Mouse (Mus musculus) embryonic facial prominence, embryonic 11.5 days (tissue): Measurements from ENCODE around the gene Abl1. TPM values are rescaled to one million over a fixed set of nuclear protein-coding genes. Genes with fewer than 3 reads are reported as not detected.

Experiments
- ATAC-seq: fragments of 200-750 bp; cut with Nextera tagmentation; replicated peaks from 2 replicates; pipeline ENCODE4 v1.8.0; 2017; ENCODE audit warnings: low read depth; ENCODE audit not compliant: insufficient number of reproducible peaks, low FRiP score, low TSS enrichment
- DNase-seq: peaks from one replicate; pipeline ENCODE4 v3.0.0-alpha.2; 2015; ENCODE audit warnings: low spot score
- H3K27ac ChIP-seq: fragments of 300-500 bp; sonication (generic); replicated peaks from 2 replicates; pipeline ENCODE4 v1.5.1; 2014; ENCODE audit warnings: mild to moderate bottlenecking, low read depth, low read length, control low read depth
- H3K27me3 ChIP-seq: fragments of 300-500 bp; sonication (generic); 2 replicates; pipeline ENCODE4 v1.6.1; 2014; ENCODE audit warnings: mild to moderate bottlenecking, low read length, moderate library complexity, mixed read lengths; ENCODE audit not compliant: control insufficient read depth, insufficient read depth
- H3K36me3 ChIP-seq: fragments of 300-500 bp; sonication (generic); replicated peaks from 2 replicates; pipeline ENCODE4 v1.6.1; 2014; ENCODE audit warnings: low read depth, mild to moderate bottlenecking, low read length, moderate library complexity, mixed read lengths; ENCODE audit not compliant: control insufficient read depth, insufficient read depth
- H3K4me1 ChIP-seq: fragments of 300-500 bp; sonication (generic); 2 replicates; pipeline ENCODE4 v1.6.1; 2014; ENCODE audit warnings: low read length, mixed read lengths; ENCODE audit not compliant: control insufficient read depth, insufficient read depth
- H3K4me2 ChIP-seq: fragments of 300-500 bp; sonication (generic); 2 replicates; pipeline ENCODE4 v1.6.1; 2014; ENCODE audit warnings: low read depth, mild to moderate bottlenecking, control low read depth, low read length, moderate library complexity
- H3K4me3 ChIP-seq: fragments of 300-500 bp; sonication (generic); 2 replicates; pipeline ENCODE4 v1.5.1; 2014; ENCODE audit warnings: low read depth, low read length, control low read depth
- H3K9ac ChIP-seq: fragments of 300-500 bp; sonication (generic); replicated peaks from 2 replicates; pipeline ENCODE4 v1.6.1; 2014; ENCODE audit warnings: mild to moderate bottlenecking, control low read depth, low read length
- H3K9me3 ChIP-seq: fragments of 300-500 bp; sonication (generic); replicated peaks from 2 replicates; pipeline ENCODE4 v1.6.1; 2016; ENCODE audit warnings: mild to moderate bottlenecking, low read length, inconsistent platforms, mixed read lengths; ENCODE audit not compliant: control insufficient read depth
- WGBS: fragments of 180-500 bp; shearing (Covaris S2); extraction: QIAGEN DNeasy Blood & Tissue Kit; methylation state at CpG from one replicate; pipeline ENCODE4 v1.1.7; 2014; 5-methylcytosine and 5-hydroxymethylcytosine counted together
- polyA plus RNA-seq: library from polyadenylated mRNA; unstranded; fragments of >200 nt; fragmentation: Nextera tagmentation; extraction: Ambion mirVana; gene quantifications from 2 replicates; pipeline ENCODE4 v1.2.1, GENCODE M21; 2014

The Abl1 gene
- polyA plus RNA-seq, 1 experiment from 2014 or later = 39.5 TPM

GRCm38 (mm10) chr2:31787029-31787428 lies 98.9 kb downstream of the Abl1 start:
- Histone ChIP-seq H3K9ac (no peak overlapping the region), H3K27me3 (no peaks in the 10 kb centered on the region), H3K36me3 (peaks cover 23% of the 10 kb centered on the region), H3K4me3 (no peak overlapping the region), H3K4me1 (no peaks in the 10 kb centered on the region), H3K27ac (no peak overlapping the region), H3K9me3 (no peaks in the 10 kb centered on the region), H3K4me2 (no peak overlapping the region)
- ATAC-seq (no peak), DNase-seq (peak; percentile 90)
- 15% methylated on average over 7 of the region's 7 CpGs for WGBS

GRCm38 (mm10) chr2:31788227-31788626 lies 100.1 kb downstream of the Abl1 start:
- H3K27ac ChIP-seq = no peak overlapping the region
- peaks cover 19% of the 10 kb centered on the region for H3K36me3 ChIP-seq

GRCm38 (mm10) chr2:31789215-31789614 lies 101.0 kb downstream of the Abl1 start:
- 93% methylated on average over 2 of the region's 2 CpGs for WGBS
- ATAC-seq (no peak), DNase-seq (no peak)
- Histone ChIP-seq H3K27ac (no peak overlapping the region), H3K36me3 (peaks cover 19% of the 10 kb centered on the region), H3K9me3 (no peaks in the 10 kb centered on the region), H3K4me3 (no peak overlapping the region), H3K4me1 (no peaks in the 10 kb centered on the region), H3K27me3 (no peaks in the 10 kb centered on the region), H3K9ac (no peak overlapping the region), H3K4me2 (no peak overlapping the region)

More at GRCm38 (mm10) chr2:31788227-31788626, 100.1 kb downstream of the Abl1 start:
- no peaks in the 10 kb centered on the region for H3K4me1 ChIP-seq
- H3K4me3 ChIP-seq = no peak overlapping the region
- DNase-seq (peak; percentile 45), ATAC-seq (no peak)
- no peak overlapping the region for H3K9ac ChIP-seq
- H3K9me3 ChIP-seq = no peaks in the 10 kb centered on the region
- no peak overlapping the region for H3K4me2 ChIP-seq
- 87% methylated on average over 3 of the region's 3 CpGs for WGBS
- H3K27me3 ChIP-seq = no peaks in the 10 kb centered on the region

GRCm38 (mm10) chr2:31790728-31791251 lies 102.6 kb downstream of the Abl1 start:
- H3K36me3 ChIP-seq = peaks cover 17% of the 10 kb centered on the region
- no peak for DNase-seq

GRCm38 (mm10) chr2:31791260-31791659 lies 103.1 kb downstream of the Abl1 start:
- DNase-seq = no peak
- no peak for ATAC-seq
- H3K9me3 ChIP-seq = no peaks in the 10 kb centered on the region
- no peak overlapping the region for H3K9ac ChIP-seq
- H3K4me2 ChIP-seq = no peak overlapping the region
- no peak overlapping the region for H3K4me3 ChIP-seq
- no peak overlapping the region for H3K27ac ChIP-seq
- H3K36me3 ChIP-seq = peaks cover 17% of the 10 kb centered on the region
- 95% methylated on average over 8 of the region's 8 CpGs for WGBS
- no peaks in the 10 kb centered on the region for H3K27me3 ChIP-seq
- H3K4me1 ChIP-seq = no peaks in the 10 kb centered on the region

More at GRCm38 (mm10) chr2:31790728-31791251, 102.6 kb downstream of the Abl1 start:
- Histone ChIP-seq H3K27ac (no peak overlapping the region), H3K4me2 (no peak overlapping the region), H3K9ac (no peak overlapping the region), H3K4me3 (no peak overlapping the region), H3K9me3 (no peaks in the 10 kb centered on the region), H3K4me1 (no peaks in the 10 kb centered on the region), H3K27me3 (no peaks in the 10 kb centered on the region)
- 87% methylated on average over 13 of the region's 13 CpGs for WGBS
- ATAC-seq = no peak

- no peak overlapping the region for H3K4me2 ChIP-seq
- no peak for ATAC-seq
- no peak overlapping the region for H3K27ac ChIP-seq
- no peaks in the 10 kb centered on the region for H3K27me3 ChIP-seq
- H3K9ac ChIP-seq = no peak overlapping the region
- no peak overlapping the region for H3K4me3 ChIP-seq
- peaks cover 18% of the 10 kb centered on the region for H3K36me3 ChIP-seq
- DNase-seq = no peak
- H3K9me3 ChIP-seq = no peaks in the 10 kb centered on the region
- 71% methylated on average over 6 of the region's 6 CpGs for WGBS
- no peaks in the 10 kb centered on the region for H3K4me1 ChIP-seq
These were observed 104.4 kb downstream of the Abl1 start for GRCm38 (mm10) chr2:31792611-31793010.

- no peak overlapping the region for H3K4me2 ChIP-seq
- no peak overlapping the region for H3K27ac ChIP-seq
- H3K27me3 ChIP-seq = no peaks in the 10 kb centered on the region
- no peak overlapping the region for H3K4me3 ChIP-seq
- 86% methylated on average over 3 of the region's 3 CpGs for WGBS
- H3K9ac ChIP-seq = no peak overlapping the region
- no peak for ATAC-seq
- H3K9me3 ChIP-seq = no peaks in the 10 kb centered on the region
- DNase-seq = no peak
- no peaks in the 10 kb centered on the region for H3K4me1 ChIP-seq
- H3K36me3 ChIP-seq = peaks cover 42% of the 10 kb centered on the region
These were observed 108.8 kb downstream of the Abl1 start for GRCm38 (mm10) chr2:31796943-31797342.

GRCm38 (mm10) chr2:31801416-31801815 lies 113.2 kb downstream of the Abl1 start:
- H3K4me2 ChIP-seq = no peak overlapping the region
- no peak overlapping the region for H3K27ac ChIP-seq
- H3K9me3 ChIP-seq = no peaks in the 10 kb centered on the region
- ATAC-seq = no peak
- WGBS = 90% methylated on average over 9 of the region's 9 CpGs
- H3K4me1 ChIP-seq = peaks cover 4% of the 10 kb centered on the region
- H3K36me3 ChIP-seq = peaks cover 58% of the 10 kb centered on the region
- H3K27me3 ChIP-seq = no peaks in the 10 kb centered on the region
- no peak overlapping the region for H3K9ac ChIP-seq
- no peak overlapping the region for H3K4me3 ChIP-seq
- no peak for DNase-seq
